Mouse (Mus musculus) spleen, postnatal 0 days (tissue): ENCODE data around the gene Arid4a. TPM values are rescaled to one million over a fixed set of nuclear protein-coding genes. Genes with fewer than 3 reads are reported as not detected.

Experiments
- polyA plus RNA-seq: library from polyadenylated mRNA; unstranded; fragments of >200 nt; fragmentation: Nextera tagmentation; extraction: Ambion mirVana; gene quantifications from 2 replicates; pipeline ENCODE4 v1.2.1, GENCODE M21; 2015

Gene Arid4a
- 39.8 and 44.3 TPM in 2 replicates for polyA plus RNA-seq

DNA sequence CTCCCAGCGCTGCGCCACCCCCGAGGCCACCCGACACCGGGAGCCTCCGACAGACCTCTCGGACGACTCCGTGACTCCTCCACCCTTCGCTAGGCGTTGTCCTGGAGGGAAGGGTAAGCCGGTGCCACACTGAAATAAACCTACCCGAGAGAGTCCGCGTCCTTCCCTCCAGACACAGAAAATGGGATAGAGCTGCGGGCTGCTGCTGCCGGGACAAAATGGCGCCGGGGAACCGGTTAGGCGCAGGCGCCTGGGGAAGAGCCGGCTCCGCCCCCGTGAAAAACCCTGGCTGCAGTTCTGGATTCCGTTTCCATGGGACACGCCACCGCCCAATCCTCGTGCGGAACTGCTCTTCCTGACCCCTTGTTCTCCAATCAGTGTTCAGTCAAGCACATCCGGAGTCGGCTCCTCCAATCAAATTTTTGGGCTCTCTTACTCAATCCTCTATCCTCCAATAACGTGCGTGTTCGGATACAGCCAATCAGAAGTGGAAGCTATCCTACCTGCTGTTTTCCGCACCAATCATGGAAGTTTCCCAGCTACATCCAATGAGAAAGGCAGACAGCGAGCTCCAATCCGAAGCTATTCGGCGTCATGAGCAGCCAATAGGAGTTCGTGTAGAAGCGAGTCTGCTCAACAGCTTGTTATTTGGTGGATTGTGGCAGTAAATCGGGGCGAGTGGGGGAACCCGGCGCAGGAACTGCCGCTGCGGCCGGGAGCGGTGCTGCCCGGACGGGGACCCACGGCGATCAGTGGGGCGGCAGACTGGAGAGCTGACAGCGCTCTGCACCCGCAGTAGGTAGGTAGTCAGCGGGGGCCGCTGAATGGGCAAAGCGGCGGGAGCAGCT, at the start of gene Arid4a:
Arid4a (plus strand) TSS at position 628 of the 848 bp plus-strand sequence.

GRCm38 (mm10) chr12:70974441-70975266, 41.1 kb upstream of the Arid4a start, which contains the start of gene Psma3:
Gene Psma3, plus strand, starts transcription at chr12:70974621.

DNA sequence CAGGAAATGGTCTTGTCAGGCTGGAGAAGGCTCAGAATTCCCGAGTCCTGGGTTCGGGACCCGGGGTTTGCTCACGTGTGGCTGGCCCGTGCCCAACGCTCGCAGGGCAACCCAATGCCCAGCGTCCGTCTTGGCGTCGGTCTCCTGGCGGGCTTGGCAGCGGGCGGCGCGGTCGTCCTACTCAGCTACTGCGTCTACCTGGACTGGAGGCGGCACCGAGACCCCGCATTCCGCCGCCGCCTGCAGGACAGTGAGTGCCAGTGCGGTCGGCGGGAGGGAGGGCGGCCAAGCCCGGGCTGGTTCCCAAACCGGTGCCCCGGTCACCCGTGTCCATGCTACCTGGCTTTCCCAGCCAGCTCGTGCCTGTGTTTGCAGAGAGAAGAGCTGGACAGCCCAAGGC, 95.5 kb downstream of the Arid4a start, which contains the start of gene Tomm20l:
Tomm20l (plus strand) TSS at position 98 of the 400 bp plus-strand sequence.

DNA sequence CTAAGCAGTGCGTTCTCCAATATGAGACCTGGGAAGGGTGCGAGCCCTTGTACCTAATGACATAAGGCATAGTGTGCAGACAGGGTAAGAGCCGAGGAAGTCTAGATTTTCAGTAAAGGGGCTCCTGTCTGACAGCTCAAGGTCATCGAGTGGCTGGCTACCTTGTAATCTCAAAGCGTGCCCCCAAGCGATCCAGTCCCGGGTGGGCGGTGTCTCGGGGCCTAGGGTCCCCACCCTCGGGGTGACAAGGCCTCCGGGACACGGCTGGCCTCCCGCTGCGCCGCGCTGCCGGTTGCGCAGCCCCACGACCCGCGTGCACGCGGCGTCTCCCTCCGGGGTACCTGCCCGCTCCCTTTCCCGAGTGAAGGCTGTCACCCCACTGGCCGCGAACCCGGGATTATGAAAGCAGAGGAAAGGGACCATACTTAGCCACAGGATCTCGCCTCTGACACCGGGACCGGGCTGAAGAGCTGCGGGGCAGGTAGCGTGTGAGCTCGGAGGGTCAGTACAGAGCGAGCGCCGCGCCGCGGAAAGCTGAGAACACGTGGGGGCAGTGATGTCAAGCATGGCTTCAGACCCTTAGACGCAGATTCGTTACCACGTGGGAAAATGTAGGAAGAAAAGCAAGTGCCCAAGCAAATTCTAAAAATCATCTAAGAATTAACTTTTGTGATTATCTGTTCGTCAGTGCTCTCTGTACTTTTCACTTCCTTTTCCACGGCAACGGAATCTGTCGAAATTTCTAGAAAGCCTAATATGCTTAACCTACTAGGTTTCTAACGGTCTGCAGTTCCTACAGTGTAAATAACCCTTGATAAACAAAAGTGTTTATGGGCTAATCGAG, 120.6 kb downstream of the Arid4a start, which contains the start of the genes Timm9 and 2700049A03Rik:
Timm9 (minus strand) TSS at position 555 of the 844 bp plus-strand sequence.
2700049A03Rik (plus strand) TSS at position 719 of the 844 bp plus-strand sequence.

Other genes with a start within 250 kb of the Arid4a start
- 4.8 and 5.9 TPM in 2 replicates for gene Frmd6, start 190.5 kb upstream of the Arid4a start, polyA plus RNA-seq
- gene Actr10, start 78.1 kb upstream of the Arid4a start, polyA plus RNA-seq: 131 and 138 TPM in 2 replicates
- 422 and 425 TPM in 2 replicates for gene Psma3, start 41.4 kb upstream of the Arid4a start, polyA plus RNA-seq
- gene Tomm20l, start 95.4 kb downstream of the Arid4a start, polyA plus RNA-seq: not detected in 2 replicates
- gene Timm9, start 120.7 kb downstream of the Arid4a start, polyA plus RNA-seq: 56.6 and 61.5 TPM in 2 replicates
- 7.2 and 7.7 TPM in 2 replicates for gene 2700049A03Rik, start 120.9 kb downstream of the Arid4a start, polyA plus RNA-seq